Mouse (Mus musculus) limb, embryonic 15.5 days (tissue): Measurements from ENCODE around the gene Ifnar1. TPM values are rescaled to one million over a fixed set of nuclear protein-coding genes. Genes with fewer than 3 reads are reported as not detected.

ENCODE experiments used
- ATAC-seq: fragments of 200-750 bp; cut with Nextera tagmentation; 2 replicates; pipeline ENCODE4 v1.8.0; 2017; ENCODE audit warnings: low read depth, moderate TSS enrichment; ENCODE audit not compliant: insufficient number of reproducible peaks, low FRiP score, low TSS enrichment
- H3K27ac ChIP-seq: fragments of 300-500 bp; sonication (generic); 2 replicates; pipeline ENCODE4 v1.5.1; 2015; ENCODE audit warnings: moderate library complexity, mild to moderate bottlenecking, inconsistent platforms
- H3K27me3 ChIP-seq: fragments of 300-500 bp; sonication (generic); 2 replicates; pipeline ENCODE4 v1.6.1; 2015; ENCODE audit warnings: inconsistent platforms
- H3K36me3 ChIP-seq: fragments of 300-500 bp; sonication (generic); 2 replicates; pipeline ENCODE4 v1.6.1; 2015; ENCODE audit warnings: inconsistent platforms
- H3K4me1 ChIP-seq: fragments of 300-500 bp; sonication (generic); 2 replicates; pipeline ENCODE4 v1.6.1; 2015; ENCODE audit warnings: inconsistent platforms
- H3K4me2 ChIP-seq: fragments of 300-500 bp; sonication (generic); 2 replicates; pipeline ENCODE4 v1.6.1; 2015; ENCODE audit warnings: mild to moderate bottlenecking, inconsistent platforms
- H3K4me3 ChIP-seq: fragments of 300-500 bp; sonication (generic); 2 replicates; pipeline ENCODE4 v1.5.1; 2015; ENCODE audit warnings: mild to moderate bottlenecking, inconsistent platforms
- H3K9ac ChIP-seq: fragments of 300-500 bp; sonication (generic); 2 replicates; pipeline ENCODE4 v1.6.1; 2015; ENCODE audit warnings: inconsistent platforms
- H3K9me3 ChIP-seq: fragments of 300-500 bp; sonication (generic); 2 replicates; pipeline ENCODE4 v1.6.1; 2016; ENCODE audit warnings: inconsistent platforms
- WGBS: fragments of 180-500 bp; shearing (Covaris S2); methylation state at CpG from one replicate; pipeline ENCODE4 v1.1.7; 2015; 5-methylcytosine and 5-hydroxymethylcytosine counted together
- polyA plus RNA-seq: library from polyadenylated mRNA; unstranded; fragments of >200 nt; fragmentation: Nextera tagmentation; extraction: Ambion mirVana; gene quantifications from 2 replicates; pipeline ENCODE4 v1.2.1, GENCODE M21; 2015

Gene Ifnar1
- polyA plus RNA-seq, 1 experiment from 2014 or later = 55.0 TPM

- Histone ChIP-seq H3K27me3 (no peaks in the 10 kb centered on the region), H3K4me2 (no peak overlapping the region), H3K9me3 (no peaks in the 10 kb centered on the region), H3K36me3 (no peaks in the 10 kb centered on the region), H3K4me3 (no peak overlapping the region), H3K27ac (no peak overlapping the region), H3K9ac (no peak overlapping the region), H3K4me1 (peaks cover 9% of the 10 kb centered on the region; the same call in 1 of the 2 replicates)
- ATAC-seq = peak; percentile 35; the same call in 1 of the 2 replicates
- 92% methylated on average over 5 of the region's 5 CpGs for WGBS
These were observed 37.0 kb upstream of the Ifnar1 start for GRCm38 (mm10) chr16:91448088-91448487.

GRCm38 (mm10) chr16:91448895-91449294, 36.1 kb upstream of the Ifnar1 start:
- ATAC-seq = no peak
- H3K9me3 ChIP-seq = no peaks in the 10 kb centered on the region

GRCm38 (mm10) chr16:91450137-91451064, 34.6 kb upstream of the Ifnar1 start:
- Histone ChIP-seq H3K36me3 (no peaks in the 10 kb centered on the region), H3K27me3 (no peaks in the 10 kb centered on the region), H3K9ac (no peak overlapping the region), H3K9me3 (no peaks in the 10 kb centered on the region), H3K4me1 (peaks cover 6% of the 10 kb centered on the region; the same call in 1 of the 2 replicates), H3K4me2 (no peak overlapping the region), H3K27ac (no peak overlapping the region), H3K4me3 (no peak overlapping the region)
- WGBS = 84% methylated on average over 12 of the region's 12 CpGs
- ATAC-seq = no peak

More at GRCm38 (mm10) chr16:91448895-91449294, 36.1 kb upstream of the Ifnar1 start:
- Histone ChIP-seq H3K4me2 (no peak overlapping the region), H3K36me3 (no peaks in the 10 kb centered on the region), H3K4me1 (peaks cover 6% of the 10 kb centered on the region; the same call in 1 of the 2 replicates), H3K27me3 (no peaks in the 10 kb centered on the region), H3K9ac (no peak overlapping the region), H3K27ac (no peak overlapping the region), H3K4me3 (no peak overlapping the region)
- WGBS = 82% methylated on average over 7 of the region's 7 CpGs

- peaks cover 6% of the 10 kb centered on the region; the same call in 1 of the 2 replicates for H3K4me1 ChIP-seq
- no peaks in the 10 kb centered on the region for H3K9me3 ChIP-seq
- no peaks in the 10 kb centered on the region for H3K27me3 ChIP-seq
- ATAC-seq = no peak
- WGBS = 76% methylated on average over 2 of the region's 2 CpGs
- H3K36me3 ChIP-seq = no peaks in the 10 kb centered on the region
- no peak overlapping the region for H3K9ac ChIP-seq
- H3K27ac ChIP-seq = peak overlapping the region; percentile 30
- no peak overlapping the region for H3K4me2 ChIP-seq
- H3K4me3 ChIP-seq = no peak overlapping the region
These were observed 33.1 kb upstream of the Ifnar1 start for GRCm38 (mm10) chr16:91451949-91452348.

GRCm38 (mm10) chr16:91452363-91452896, 32.6 kb upstream of the Ifnar1 start:
- ATAC-seq = no peak
- H3K4me1 ChIP-seq = peaks cover 6% of the 10 kb centered on the region; the same call in 1 of the 2 replicates

GRCm38 (mm10) chr16:91455868-91456267, 29.2 kb upstream of the Ifnar1 start:
- Histone ChIP-seq H3K4me1 (peaks cover 6% of the 10 kb centered on the region; the same call in 1 of the 2 replicates), H3K4me2 (no peak overlapping the region), H3K36me3 (no peaks in the 10 kb centered on the region), H3K4me3 (no peak overlapping the region), H3K27me3 (no peaks in the 10 kb centered on the region), H3K9me3 (no peaks in the 10 kb centered on the region), H3K27ac (no peak overlapping the region), H3K9ac (no peak overlapping the region)
- 63% methylated on average over 4 of the region's 4 CpGs for WGBS
- no peak for ATAC-seq

More at GRCm38 (mm10) chr16:91452363-91452896, 32.6 kb upstream of the Ifnar1 start:
- no peak overlapping the region for H3K4me3 ChIP-seq
- no peaks in the 10 kb centered on the region for H3K36me3 ChIP-seq
- WGBS = 36% methylated on average over 6 of the region's 6 CpGs
- H3K4me2 ChIP-seq = no peak overlapping the region
- H3K27me3 ChIP-seq = no peaks in the 10 kb centered on the region
- peak overlapping the region; percentile 30; the same call in 1 of the 2 replicates for H3K27ac ChIP-seq
- H3K9me3 ChIP-seq = no peaks in the 10 kb centered on the region
- H3K9ac ChIP-seq = no peak overlapping the region

GRCm38 (mm10) chr16:91458301-91458746, 26.7 kb upstream of the Ifnar1 start:
- Histone ChIP-seq H3K4me1 (no peaks in the 10 kb centered on the region), H3K27ac (no peak overlapping the region), H3K27me3 (no peaks in the 10 kb centered on the region), H3K4me2 (no peak overlapping the region), H3K9ac (no peak overlapping the region), H3K36me3 (no peaks in the 10 kb centered on the region), H3K9me3 (no peaks in the 10 kb centered on the region), H3K4me3 (no peak overlapping the region)
- 77% methylated on average over 21 of the region's 21 CpGs for WGBS
- no peak for ATAC-seq

- ATAC-seq = no peak
- Histone ChIP-seq H3K4me3 (no peak overlapping the region), H3K9ac (no peak overlapping the region), H3K9me3 (no peaks in the 10 kb centered on the region), H3K36me3 (no peaks in the 10 kb centered on the region), H3K4me2 (no peak overlapping the region), H3K27ac (no peak overlapping the region), H3K4me1 (no peaks in the 10 kb centered on the region), H3K27me3 (no peaks in the 10 kb centered on the region)
- WGBS = 59% methylated on average over 5 of the region's 5 CpGs
These were observed 26.1 kb upstream of the Ifnar1 start for GRCm38 (mm10) chr16:91458976-91459375.

- no peak overlapping the region for H3K4me3 ChIP-seq
- no peak for ATAC-seq
- no peaks in the 10 kb centered on the region for H3K27me3 ChIP-seq
- no peak overlapping the region for H3K9ac ChIP-seq
- no peak overlapping the region for H3K4me2 ChIP-seq
- no peaks in the 10 kb centered on the region for H3K9me3 ChIP-seq
- H3K27ac ChIP-seq = no peak overlapping the region
- 94% methylated on average over 3 of the region's 3 CpGs for WGBS
- no peaks in the 10 kb centered on the region for H3K4me1 ChIP-seq
- no peaks in the 10 kb centered on the region for H3K36me3 ChIP-seq
These were observed 25.6 kb upstream of the Ifnar1 start for GRCm38 (mm10) chr16:91459396-91459795.

GRCm38 (mm10) chr16:91459841-91460370, 25.1 kb upstream of the Ifnar1 start:
- no peaks in the 10 kb centered on the region for H3K4me1 ChIP-seq
- no peaks in the 10 kb centered on the region for H3K36me3 ChIP-seq
- no peak overlapping the region for H3K4me3 ChIP-seq
- H3K27me3 ChIP-seq = no peaks in the 10 kb centered on the region
- no peaks in the 10 kb centered on the region for H3K9me3 ChIP-seq
- WGBS = 68% methylated on average over 11 of the region's 11 CpGs
- H3K4me2 ChIP-seq = no peak overlapping the region
- no peak overlapping the region for H3K27ac ChIP-seq
- ATAC-seq = no peak
- H3K9ac ChIP-seq = no peak overlapping the region

- ATAC-seq = no peak
- 66% methylated on average over 11 of the region's 11 CpGs for WGBS
- no peak overlapping the region for H3K27ac ChIP-seq
- no peak overlapping the region for H3K4me2 ChIP-seq
- no peaks in the 10 kb centered on the region for H3K27me3 ChIP-seq
- no peaks in the 10 kb centered on the region for H3K9me3 ChIP-seq
- no peaks in the 10 kb centered on the region for H3K36me3 ChIP-seq
- peaks cover 7% of the 10 kb centered on the region; the same call in 1 of the 2 replicates for H3K4me1 ChIP-seq
- H3K4me3 ChIP-seq = no peak overlapping the region
- no peak overlapping the region for H3K9ac ChIP-seq
These were observed 23.9 kb upstream of the Ifnar1 start for GRCm38 (mm10) chr16:91461066-91461638.
